Mouse (Mus musculus) ES-E14 (cell line): ENCODE data around the gene Cacna2d2.

Source experiments
- HCFC1 ChIP-seq: IDR thresholded peaks from 2 replicates; pipeline ENCODE4 v1.6.1; 2012; ENCODE audit warnings: low read length, inconsistent platforms, borderline replicate concordance; ENCODE audit not compliant: insufficient read depth
- MAFK ChIP-seq: IDR thresholded peaks from 2 replicates; pipeline ENCODE4 v1.6.1; 2014; ENCODE audit warnings: mild to moderate bottlenecking, low read depth, low read length, inconsistent platforms; ENCODE audit not compliant: insufficient read depth
- ZC3H11A ChIP-seq: IDR thresholded peaks from 2 replicates; pipeline ENCODE4 v1.6.1; 2012; ENCODE audit warnings: low read depth, mild to moderate bottlenecking, inconsistent platforms, low read length, borderline replicate concordance
- ZNF384 ChIP-seq: IDR thresholded peaks from 2 replicates; pipeline ENCODE4 v1.6.1; 2012; ENCODE audit warnings: low read depth, low read length, inconsistent platforms

- TF ChIP-seq ZC3H11A (no peak), HCFC1 (no peak), MAFK (no peak), ZNF384 (no peak)
These were observed 120.9 kb downstream of the Cacna2d2 start for GRCm38 (mm10) chr9:107520331-107520730.
